ENCODE assay signal across 14 mouse cellular contexts in the genomic region with DNA sequence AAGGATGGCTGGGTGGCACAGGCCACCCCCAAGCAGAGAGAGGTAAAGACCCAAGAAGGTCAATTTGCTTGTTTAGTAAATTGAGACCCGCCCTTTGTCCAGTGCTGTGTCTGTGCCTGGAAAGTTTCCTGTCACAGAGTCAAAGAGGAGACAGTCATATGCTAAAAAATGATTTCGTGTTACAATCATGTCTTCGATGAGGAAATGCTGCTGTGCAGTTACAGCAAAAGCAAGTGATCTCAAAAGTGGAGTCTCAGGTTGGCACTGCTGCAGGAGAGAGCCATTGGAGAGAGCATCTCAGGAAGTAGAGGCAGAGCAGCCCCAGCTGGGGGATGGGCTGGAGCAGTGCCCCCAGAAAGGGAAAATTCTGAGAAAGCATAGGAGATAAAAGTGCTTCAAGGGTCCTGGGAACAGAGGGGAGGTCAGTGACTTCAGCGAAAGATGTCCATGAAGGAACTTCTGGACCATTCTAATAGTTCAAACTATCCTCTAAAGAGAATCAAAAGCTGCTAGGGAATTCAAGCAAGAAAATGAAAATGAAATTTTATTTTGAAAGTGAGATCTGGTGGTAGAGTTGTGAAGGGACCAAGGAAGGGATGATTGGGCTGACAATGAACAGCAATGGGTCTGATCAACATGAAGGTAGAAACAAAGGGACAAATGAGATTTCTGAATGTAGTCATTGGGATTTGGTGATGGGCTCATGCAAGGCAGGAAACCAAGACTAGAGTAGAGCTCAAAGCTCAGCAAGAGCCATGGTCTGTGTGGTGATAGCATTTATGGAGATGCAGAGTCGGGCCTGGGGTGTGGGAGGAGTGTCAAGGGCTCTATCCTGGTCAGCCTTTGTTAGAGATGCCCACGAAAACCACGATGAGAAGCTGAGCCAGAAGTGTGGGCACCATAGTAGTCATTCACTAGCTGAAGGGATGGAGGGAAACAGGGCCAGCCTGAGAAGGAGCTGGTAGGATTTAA. TPM values are rescaled to one million over a fixed set of nuclear protein-coding genes. Genes with fewer than 3 reads are reported as not detected.
A peak's percentile ranks its signal among the peaks of the same experiment; 100 is the strongest.
DNase-seq lines count a peak whose midpoint lies in the region; ATAC-seq and TF ChIP-seq lines count a peak whose summit lies in the region.
"Had no signal": no experiment of that assay in that cellular context is flagged by ENCODE, and none has a peak within 500 bp of the region (broad histone marks: within the 10 kb centered on the region; RNA-seq: fewer than 3 reads in every experiment).

No protein-coding gene starts in this region.

- peak overlapping the region; percentile 28 for H3K4me3 ChIP-seq in heart, embryonic 15.5 days
- H3K4me3 ChIP-seq in lung, adult 2 months (replicated peaks; ENCODE audit: extremely low read depth, low read depth, low read length), result peak overlapping the region; percentile 49
- H3K4me3 ChIP-seq in CH12.LX (replicated peaks in 1 of 3; ENCODE audit: low read depth in 2 of 3, low read length in 2 of 3, poor library complexity in 1 of 3), result peak overlapping the region; percentile 56 to 76 (median 63)
- H3K4me3 ChIP-seq in cerebellum, adult 2 months (replicated peaks; ENCODE audit: insufficient read depth, low read depth, low read length), result no peak overlapping the region
- H3K4me3 ChIP-seq: hindbrain, embryonic 13.5 days; layer of hippocampus, adult 2 months had no signal

- no peaks in the 10 kb centered on the region for H3K36me3 ChIP-seq in heart, embryonic 15.5 days
- peaks cover 16 to 25% of the 10 kb centered on the region in 2 experiments for H3K36me3 ChIP-seq in CH12.LX (replicated peaks in 1 of 2; ENCODE audit: control insufficient read depth in 1 of 2, insufficient read depth in 1 of 2, low read length in 1 of 2)
- H3K36me3 ChIP-seq: hindbrain, embryonic 13.5 days had no signal

- no peaks in the 10 kb centered on the region for H3K27me3 ChIP-seq in heart, embryonic 15.5 days
- H3K27me3 ChIP-seq in CH12.LX (replicated peaks), result no peaks in the 10 kb centered on the region
- H3K27me3 ChIP-seq in cerebellum, adult 2 months (ENCODE audit: control insufficient read depth, insufficient read depth, low read length), result no peaks in the 10 kb centered on the region
- H3K27me3 ChIP-seq: hindbrain, embryonic 13.5 days had no signal

- no peak overlapping the region for H3K9ac ChIP-seq in heart, embryonic 15.5 days
- peak overlapping the region; percentile 96 for H3K9ac ChIP-seq in CH12.LX (ENCODE audit: insufficient read depth, low read depth)
- H3K9ac ChIP-seq: hindbrain, embryonic 13.5 days had no signal

- intact Hi-C loops in heart, postnatal 36 days (cut with DNase I), result loop anchor here (1.0 to 2.0 kb wide), 2 partner anchors 11 to 61 kb away; a partner anchor contains a TSS
- intact Hi-C loops in gastrocnemius, postnatal 14 days (cut with DNase I; ENCODE audit: low total_unique reads), result no loop called here

- peak overlapping the region; percentile 72 for H3K27ac ChIP-seq in heart, embryonic 15.5 days
- H3K27ac ChIP-seq in CH12.LX (ENCODE audit: insufficient read depth, low read depth), result peak overlapping the region; percentile 97
- H3K27ac ChIP-seq in cerebellum, adult 2 months (ENCODE audit: insufficient read depth, low read length), result no peak overlapping the region
- H3K27ac ChIP-seq: hindbrain, embryonic 13.5 days; layer of hippocampus, adult 2 months; macrophage had no signal

- dilution Hi-C loops in CH12.LX (cut with MboI; ENCODE audit: extremely low pct_ligation_motif_present, extremely low pct_unique_long_range_greater_than_20kb, low sequenced_read_pairs), result no loop called here

- 67% methylated on average over 7 of the region's 7 CpGs for WGBS in heart, embryonic 15.5 days
- WGBS in lung, adult 2 months, result 45% methylated on average over 7 of the region's 7 CpGs
- WGBS in cerebellum, adult 2 months, result 87% methylated on average over 7 of the region's 7 CpGs

- no peak for TF ChIP-seq EP300 in CH12.LX (IDR thresholded peaks at IDR 0.05; ENCODE audit: low read length)

- in situ Hi-C loops in CH12.LX (cut with MboI; ENCODE audit: low pct_ligation_motif_present, low pct_unique_long_range_greater_than_20kb, low sequenced_read_pairs), result no loop called here

- no peak for ATAC-seq in heart, embryonic 15.5 days (replicated peaks; ENCODE audit: insufficient number of reproducible peaks, insufficient read depth, low FRiP score, low read depth)

- peaks cover 44% of the 10 kb centered on the region for H3K79me2 ChIP-seq in CH12.LX (replicated peaks; ENCODE audit: control insufficient read depth, extremely low read depth, insufficient read depth, poor library complexity, severe bottlenecking)

- H3K4me2 ChIP-seq in heart, embryonic 15.5 days, result peak overlapping the region; percentile 21
- H3K4me2 ChIP-seq in CH12.LX (ENCODE audit: insufficient read depth, low read depth, poor library complexity, severe bottlenecking), result peak overlapping the region; percentile 96
- H3K4me2 ChIP-seq: hindbrain, embryonic 13.5 days had no signal

- 0 out of 2 replicates have a peak, but pooled peaks cover 4% of the 10 kb centered on the region for H3K4me1 ChIP-seq in heart, embryonic 15.5 days (replicated peaks)
- H3K4me1 ChIP-seq in lung, adult 2 months (ENCODE audit: control insufficient read depth, insufficient read depth, low read length), result peaks cover 7% of the 10 kb centered on the region
- peaks cover 6 to 72% of the 10 kb centered on the region in 2 experiments for H3K4me1 ChIP-seq in CH12.LX (ENCODE audit: control insufficient read depth in 1 of 2, insufficient read depth in 2 of 2)
- H3K4me1 ChIP-seq in cerebellum, adult 2 months (ENCODE audit: control insufficient read depth, insufficient read depth, low read length), result no peaks in the 10 kb centered on the region; the same call in 1 of the 2 replicates
- H3K4me1 ChIP-seq: hindbrain, embryonic 13.5 days had no signal

- no peak for TF ChIP-seq CTCF in lung, adult 2 months (IDR thresholded peaks at IDR 0.05; ENCODE audit: insufficient read depth, low read length)
- no peak for TF ChIP-seq CTCF in CH12.LX (conservative IDR thresholded peaks at IDR 0.05 in 1 of 2, IDR thresholded peaks at IDR 0.05 in 1 of 2; ENCODE audit: low read depth in 2 of 2, low read length in 2 of 2)
- TF ChIP-seq CTCF in cerebellum, adult 2 months (IDR thresholded peaks at IDR 0.05; ENCODE audit: borderline replicate concordance, insufficient read depth, low read depth, low read length), result no peak

- no peak for TF ChIP-seq RAD21 in CH12.LX (IDR thresholded peaks at IDR 0.05; ENCODE audit: low read depth, low read length)

- no peaks in the 10 kb centered on the region for H3K9me3 ChIP-seq in heart, embryonic 15.5 days (replicated peaks)
- no peaks in the 10 kb centered on the region for H3K9me3 ChIP-seq in CH12.LX (replicated peaks; ENCODE audit: low read length)
- H3K9me3 ChIP-seq: hindbrain, embryonic 13.5 days had no signal

- no peak for DNase-seq in heart, postnatal 36 days
- no peak for DNase-seq in lung, adult 2 months
- DNase-seq in lung, postnatal 36 days, result no peak
- no peak for DNase-seq in CH12.LX (ENCODE audit: extremely low read depth)
- DNase-seq in induced T-regulatory cell, adult 2 months (ENCODE audit: low read depth), result peak; percentile 72
- DNase-seq in cerebellum, adult 2 months, result no peak
- no peak for DNase-seq in gastrocnemius, postnatal 14 days
- DNase-seq: adrenal gland, postnatal 36 days; cerebellum, adult 11-12 months had no signal

- TF ChIP-seq POLR2A in lung, adult 2 months (IDR thresholded peaks at IDR 0.05; ENCODE audit: borderline replicate concordance, extremely low read depth, low read depth, low read length), result no peak
- peak; percentile 48 for TF ChIP-seq POLR2A in CH12.LX (IDR thresholded peaks at IDR 0.05; ENCODE audit: low read depth, low read length)
- TF ChIP-seq POLR2A in cerebellum, adult 2 months (IDR thresholded peaks at IDR 0.05; ENCODE audit: borderline replicate concordance, insufficient read depth, low read length), result no peak

RNA-seq across cellular contexts. Expression of a gene that starts 1.6 kb away (rescaled TPM):
- 23.5 and 27.1 TPM in 2 replicates for polyA plus RNA-seq in heart, embryonic 15.5 days (2015; fragmentation: Nextera tagmentation; extraction: Ambion mirVana)
- 10 to 100 TPM; 23.6 to 30.4 TPM for total RNA-seq in heart, postnatal 36 days (2021)
- 40.8 and 58.9 TPM in 2 replicates for polyA plus RNA-seq in lung, adult 2 months (2012; rRNA removed)
- total RNA-seq in CH12.LX (2012; rRNA removed) (113 and 144 TPM in 2 replicates), CH12.LX (2014; rRNA removed) (264 and 316 TPM in 2 replicates)
- 203 and 274 TPM in 2 replicates for polyA plus RNA-seq in CH12.LX (2012; ENCODE audit: insufficient read length, low read depth)
- 0.54 and 0.74 TPM in 2 replicates for polyA plus RNA-seq in cerebellum, adult 2 months (2012; rRNA removed)
- total RNA-seq in gastrocnemius, postnatal 14 days (2021), result 10 to 100 TPM; 10.7 to 12.5 TPM
- total RNA-seq: layer of hippocampus, adult 2 months had no signal

RNA-seq across cellular contexts. Expression of a gene that starts 10.1 kb away (rescaled TPM):
- polyA plus RNA-seq in heart, embryonic 15.5 days (2015; fragmentation: Nextera tagmentation; extraction: Ambion mirVana), result 7.9 and 10.3 TPM in 2 replicates
- total RNA-seq in heart, postnatal 36 days (2021), result 1 to 10 TPM; 4.8 to 5.2 TPM
- polyA plus RNA-seq in lung, adult 2 months (2012; rRNA removed), result 2.8 and 5.2 TPM in 2 replicates
- total RNA-seq in CH12.LX (2012; rRNA removed), result 31.0 and 38.5 TPM in 2 replicates
- total RNA-seq in CH12.LX (2014; rRNA removed), result 75.1 and 83.9 TPM in 2 replicates
- polyA plus RNA-seq in CH12.LX (2012; ENCODE audit: insufficient read length, low read depth), result 43.4 and 46.1 TPM in 2 replicates
- 0.86 and 0.98 TPM in 2 replicates for polyA plus RNA-seq in cerebellum, adult 2 months (2012; rRNA removed)
- total RNA-seq in gastrocnemius, postnatal 14 days (2021), result 1 to 10 TPM; 1.6 to 2.2 TPM

RNA-seq across cellular contexts. Expression of a gene that starts 22.0 kb away (rescaled TPM):
- 32.3 and 35.6 TPM in 2 replicates for polyA plus RNA-seq in heart, embryonic 15.5 days (2015; fragmentation: Nextera tagmentation; extraction: Ambion mirVana)
- total RNA-seq in heart, postnatal 36 days (2021), result 10 to 100 TPM; 40.5 to 46.0 TPM
- 23.5 and 40.1 TPM in 2 replicates for polyA plus RNA-seq in lung, adult 2 months (2012; rRNA removed)
- total RNA-seq in CH12.LX (2012; rRNA removed), result 78.1 and 88.9 TPM in 2 replicates
- total RNA-seq in CH12.LX (2014; rRNA removed), result 128 and 158 TPM in 2 replicates
- polyA plus RNA-seq in CH12.LX (2012; ENCODE audit: insufficient read length, low read depth), result 87.9 and 97.2 TPM in 2 replicates
- polyA plus RNA-seq in cerebellum, adult 2 months (2012; rRNA removed), result 4.1 and 4.6 TPM in 2 replicates
- 10 to 100 TPM; 21.8 to 22.0 TPM for total RNA-seq in gastrocnemius, postnatal 14 days (2021)

RNA-seq across cellular contexts. Expression of a gene that starts 32.4 kb away (rescaled TPM):
- polyA plus RNA-seq in heart, embryonic 15.5 days (2015; fragmentation: Nextera tagmentation; extraction: Ambion mirVana), result 3.3 and 4.6 TPM in 2 replicates
- 1 to 10 TPM; 3.1 to 4.7 TPM for total RNA-seq in heart, postnatal 36 days (2021)
- polyA plus RNA-seq in lung, adult 2 months (2012; rRNA removed), result 1.8 TPM in 1 of 2 replicates, not detected in the other
- total RNA-seq in CH12.LX (2012; rRNA removed) (10.0 and 12.0 TPM in 2 replicates), CH12.LX (2014; rRNA removed) (8.0 and 8.8 TPM in 2 replicates)
- polyA plus RNA-seq in CH12.LX (2012; ENCODE audit: insufficient read length, low read depth), result 22.7 and 46.9 TPM in 2 replicates
- polyA plus RNA-seq in cerebellum, adult 2 months (2012; rRNA removed), result 0.93 TPM in 1 of 2 replicates, not detected in the other
- 1 to 10 TPM; 1.8 to 4.3 TPM for total RNA-seq in gastrocnemius, postnatal 14 days (2021)
- total RNA-seq: layer of hippocampus, adult 2 months had no signal
- polyA plus RNA-seq: hindbrain, embryonic 13.5 days; macrophage had no signal

RNA-seq across cellular contexts. Expression of a gene that starts 32.4 kb away (rescaled TPM):
- polyA plus RNA-seq in heart, embryonic 15.5 days (2015; fragmentation: Nextera tagmentation; extraction: Ambion mirVana), result 0.23 and 0.27 TPM in 2 replicates
- under 1 TPM in 1 of 2 experiments, not detected in 1; 0.22 TPM for total RNA-seq in heart, postnatal 36 days (2021)
- polyA plus RNA-seq in lung, adult 2 months (2012; rRNA removed), result 0.72 and 1.2 TPM in 2 replicates
- total RNA-seq in CH12.LX (2012; rRNA removed) (14.5 and 16.3 TPM in 2 replicates), CH12.LX (2014; rRNA removed) (4.2 and 4.3 TPM in 2 replicates)
- 7.0 and 7.1 TPM in 2 replicates for polyA plus RNA-seq in CH12.LX (2012; ENCODE audit: insufficient read length, low read depth)
- not detected in 2 replicates for polyA plus RNA-seq in cerebellum, adult 2 months (2012; rRNA removed)
- not detected for total RNA-seq in gastrocnemius, postnatal 14 days (2021)
- total RNA-seq: layer of hippocampus, adult 2 months; left cerebral cortex, postnatal 25 days had no signal
- polyA plus RNA-seq: hindbrain, embryonic 13.5 days had no signal

Comparison
In these comparisons a context has a peak if more than half of its experiments do, and no peak if none do; other contexts are left out.
1. RNA of a gene that starts 1.6 kb away (polyA plus RNA-seq): 203 to 274 TPM in CH12.LX, 40.8 to 58.9 TPM in lung, adult 2 months and 23.5 to 27.1 TPM in heart, embryonic 15.5 days; 0.54 to 0.74 TPM in cerebellum, adult 2 months; every median in the first group is over 10 times any median in the second.